Mouse (Mus musculus): ENCODE measurements around the gene Fgf4. TPM values are rescaled to one million over a fixed set of nuclear protein-coding genes. Genes with fewer than 3 reads are reported as not detected.

Gene Fgf4
- total and polyA plus RNA-seq, 2 experiments from 2014 or later, result not detected

GRCm38 (mm10) chr7:144823988-144824387, 23.2 kb upstream of the Fgf4 start:
- Histone ChIP-seq H3K9ac (replicated peaks; ENCODE audit: low read length, poor library complexity, severe bottlenecking) (no peak overlapping the region), H3K36me3 (ENCODE audit: insufficient read depth, low read length) (no peaks in the 10 kb centered on the region), H3K27ac (ENCODE audit: low read depth, low read length) (no peak overlapping the region), H3K4me1 (ENCODE audit: insufficient read depth, low read length) (no peaks in the 10 kb centered on the region), H3K4me3 (ENCODE audit: low read depth, low read length) (no peak overlapping the region), H3K9me3 (ENCODE audit: low read length) (no peaks in the 10 kb centered on the region), H3K4me2 (ENCODE audit: low read depth, low read length, poor library complexity, severe bottlenecking) (no peak overlapping the region), H3K27me3 (ENCODE audit: insufficient read depth, low read length) (no peaks in the 10 kb centered on the region)
- WGBS, result 86% methylated on average over 2 of the region's 2 CpGs
- ATAC-seq (ENCODE audit: low FRiP score) (no peak), DNase-seq (ENCODE audit: low spot score) (no peak)
- TF ChIP-seq CTCF (IDR thresholded peaks at IDR 0.05), result no peak

DNA sequence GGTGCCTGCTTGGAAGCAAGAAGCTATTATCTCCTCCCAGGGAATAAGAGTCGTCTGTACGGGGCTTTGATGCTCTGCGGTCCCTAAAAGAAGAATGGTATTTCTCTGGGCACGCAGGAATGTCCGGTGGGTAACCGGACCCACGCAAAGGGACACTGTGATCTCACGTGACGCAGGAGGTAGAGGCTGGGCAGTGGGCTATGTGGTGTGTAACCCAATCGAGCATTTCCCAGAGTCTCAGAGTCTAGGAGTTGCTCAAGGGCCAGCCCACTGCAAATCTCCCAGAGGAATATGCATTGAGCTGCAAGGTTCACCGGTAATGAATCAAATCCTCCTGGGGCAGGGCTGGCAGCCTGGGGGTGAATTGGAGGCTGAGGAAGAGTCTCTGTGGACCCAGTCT, 18.8 kb upstream of the Fgf4 start:
- no peaks in the 10 kb centered on the region for H3K36me3 ChIP-seq (ENCODE audit: insufficient read depth, low read length)
- 51% methylated on average over 11 of the region's 11 CpGs for WGBS
- no peak overlapping the region for H3K27ac ChIP-seq (ENCODE audit: low read depth, low read length)
- no peak overlapping the region for H3K9ac ChIP-seq (replicated peaks; ENCODE audit: low read length, poor library complexity, severe bottlenecking)
- H3K4me1 ChIP-seq (ENCODE audit: insufficient read depth, low read length), result no peaks in the 10 kb centered on the region
- H3K27me3 ChIP-seq (ENCODE audit: insufficient read depth, low read length), result no peaks in the 10 kb centered on the region
- no peaks in the 10 kb centered on the region for H3K9me3 ChIP-seq (ENCODE audit: low read length)
- H3K4me2 ChIP-seq (ENCODE audit: low read depth, low read length, poor library complexity, severe bottlenecking), result no peak overlapping the region
- TF ChIP-seq CTCF (IDR thresholded peaks at IDR 0.05), result no peak
- DNase-seq (ENCODE audit: low spot score), result no peak
- ATAC-seq (ENCODE audit: low FRiP score), result no peak
- H3K4me3 ChIP-seq (ENCODE audit: low read depth, low read length), result no peak overlapping the region

- H3K4me2 ChIP-seq (ENCODE audit: low read depth, low read length, poor library complexity, severe bottlenecking), result peak within 1 kb of the TSS; percentile 65
- no peak within 1 kb of the TSS for H3K27ac ChIP-seq (ENCODE audit: low read depth, low read length)
- H3K9ac ChIP-seq (replicated peaks; ENCODE audit: low read length, poor library complexity, severe bottlenecking), result peak within 1 kb of the TSS; percentile 19; the same call in 1 of the 2 replicates
- WGBS, result 1% methylated on average over 43 of the region's 43 CpGs
- TF ChIP-seq CTCF (IDR thresholded peaks at IDR 0.05), result no peak
- no peaks in the 10 kb centered on the region for H3K9me3 ChIP-seq (ENCODE audit: low read length)
- H3K4me3 ChIP-seq (ENCODE audit: low read depth, low read length), result peak within 1 kb of the TSS; percentile 43
- no peak for ATAC-seq (ENCODE audit: low FRiP score)
- H3K4me1 ChIP-seq (ENCODE audit: insufficient read depth, low read length), result peaks cover 5% of the 10 kb centered on the region; the same call in 1 of the 2 replicates
- H3K27me3 ChIP-seq (ENCODE audit: insufficient read depth, low read length), result peaks cover 57% of the 10 kb centered on the region
- no peaks in the 10 kb centered on the region for H3K36me3 ChIP-seq (ENCODE audit: insufficient read depth, low read length)
- no peak for DNase-seq (ENCODE audit: low spot score)
These were observed 9.2 kb upstream of the Fgf4 start, which contains the start of gene Fgf3 for GRCm38 (mm10) chr7:144837891-144838488. TSS of gene Fgf3 (plus strand) at chr7:144838083.

GRCm38 (mm10) chr7:144838522-144839503, 8.4 kb upstream of the Fgf4 start:
- no peaks in the 10 kb centered on the region for H3K9me3 ChIP-seq (ENCODE audit: low read length)
- peaks cover 57% of the 10 kb centered on the region for H3K27me3 ChIP-seq (ENCODE audit: insufficient read depth, low read length)

GRCm38 (mm10) chr7:144846158-144846557, 1.0 kb upstream of the Fgf4 start:
- H3K27ac ChIP-seq (ENCODE audit: low read depth, low read length), result no peak overlapping the region
- H3K36me3 ChIP-seq (ENCODE audit: insufficient read depth, low read length), result no peaks in the 10 kb centered on the region
- H3K4me2 ChIP-seq (ENCODE audit: low read depth, low read length, poor library complexity, severe bottlenecking), result no peak overlapping the region
- peak; percentile 66 for TF ChIP-seq CTCF (IDR thresholded peaks at IDR 0.05)
- H3K9ac ChIP-seq (replicated peaks; ENCODE audit: low read length, poor library complexity, severe bottlenecking), result no peak overlapping the region
- DNase-seq (ENCODE audit: low spot score), result no peak
- no peaks in the 10 kb centered on the region for H3K4me1 ChIP-seq (ENCODE audit: insufficient read depth, low read length)
- H3K27me3 ChIP-seq (ENCODE audit: insufficient read depth, low read length), result peaks cover 2% of the 10 kb centered on the region; the same call in 1 of the 2 replicates
- H3K9me3 ChIP-seq (ENCODE audit: low read length), result no peaks in the 10 kb centered on the region
- no peak overlapping the region for H3K4me3 ChIP-seq (ENCODE audit: low read depth, low read length)
- WGBS, result 28% methylated on average over 4 of the region's 4 CpGs
- ATAC-seq (ENCODE audit: low FRiP score), result no peak

More at GRCm38 (mm10) chr7:144838522-144839503, 8.4 kb upstream of the Fgf4 start:
- H3K4me1 ChIP-seq (ENCODE audit: insufficient read depth, low read length), result peaks cover 5% of the 10 kb centered on the region; the same call in 1 of the 2 replicates
- H3K36me3 ChIP-seq (ENCODE audit: insufficient read depth, low read length), result no peaks in the 10 kb centered on the region
- WGBS, result under 1% methylated on average over 93 of the region's 94 CpGs
- DNase-seq (ENCODE audit: low spot score), result peak; percentile 5
- peak overlapping the region; percentile 19; the same call in 1 of the 2 replicates for H3K9ac ChIP-seq (replicated peaks; ENCODE audit: low read length, poor library complexity, severe bottlenecking)
- H3K4me2 ChIP-seq (ENCODE audit: low read depth, low read length, poor library complexity, severe bottlenecking), result peak overlapping the region; percentile 65
- TF ChIP-seq CTCF (IDR thresholded peaks at IDR 0.05), result no peak
- no peak overlapping the region for H3K27ac ChIP-seq (ENCODE audit: low read depth, low read length)
- no peak for ATAC-seq (ENCODE audit: low FRiP score)
- H3K4me3 ChIP-seq (ENCODE audit: low read depth, low read length), result peak overlapping the region; percentile 43
